Mouse (Mus musculus): ENCODE data around the gene Specc1. TPM values are rescaled to one million over a fixed set of nuclear protein-coding genes. Genes with fewer than 3 reads are reported as not detected.

Specc1 gene
- polyA plus RNA-seq, 1 experiment, result 65.0 TPM

GRCm38 (mm10) chr11:62145216-62146110, 188.9 kb downstream of the Specc1 start:
- Histone ChIP-seq H3K27ac (ENCODE audit: insufficient read depth, low read depth, low read length) (no peak overlapping the region), H3K4me3 (ENCODE audit: insufficient read depth, low read length) (no peak overlapping the region), H3K4me1 (ENCODE audit: control insufficient read depth, insufficient read depth, low read length) (peaks cover 7% of the 10 kb centered on the region)
- no peak for TF ChIP-seq POLR2A (IDR thresholded peaks at IDR 0.05; ENCODE audit: borderline replicate concordance, low read depth, low read length)
- no peak for TF ChIP-seq CTCF (IDR thresholded peaks at IDR 0.05; ENCODE audit: low read depth, low read length)

- Histone ChIP-seq H3K27ac (ENCODE audit: insufficient read depth, low read depth, low read length) (no peak overlapping the region), H3K4me1 (ENCODE audit: control insufficient read depth, insufficient read depth, low read length) (peaks cover 7% of the 10 kb centered on the region), H3K4me3 (ENCODE audit: insufficient read depth, low read length) (no peak overlapping the region)
- TF ChIP-seq CTCF (IDR thresholded peaks at IDR 0.05; ENCODE audit: low read depth, low read length) (no peak), POLR2A (IDR thresholded peaks at IDR 0.05; ENCODE audit: borderline replicate concordance, low read depth, low read length) (no peak)
Observed at GRCm38 (mm10) chr11:62146661-62147060, 190.1 kb downstream of the Specc1 start.

GRCm38 (mm10) chr11:62148026-62148425, 191.5 kb downstream of the Specc1 start:
- no peak for TF ChIP-seq POLR2A (IDR thresholded peaks at IDR 0.05; ENCODE audit: borderline replicate concordance, low read depth, low read length)
- no peak for TF ChIP-seq CTCF (IDR thresholded peaks at IDR 0.05; ENCODE audit: low read depth, low read length)
- Histone ChIP-seq H3K4me3 (ENCODE audit: insufficient read depth, low read length) (no peak overlapping the region), H3K4me1 (ENCODE audit: control insufficient read depth, insufficient read depth, low read length) (peaks cover 7% of the 10 kb centered on the region), H3K27ac (ENCODE audit: insufficient read depth, low read depth, low read length) (no peak overlapping the region)

GRCm38 (mm10) chr11:62148449-62148848, 191.9 kb downstream of the Specc1 start:
- Histone ChIP-seq H3K27ac (ENCODE audit: insufficient read depth, low read depth, low read length) (no peak overlapping the region), H3K4me1 (ENCODE audit: control insufficient read depth, insufficient read depth, low read length) (peaks cover 7% of the 10 kb centered on the region), H3K4me3 (ENCODE audit: insufficient read depth, low read length) (no peak overlapping the region)
- no peak for TF ChIP-seq CTCF (IDR thresholded peaks at IDR 0.05; ENCODE audit: low read depth, low read length)
- no peak for TF ChIP-seq POLR2A (IDR thresholded peaks at IDR 0.05; ENCODE audit: borderline replicate concordance, low read depth, low read length)

GRCm38 (mm10) chr11:62153057-62153456, 196.5 kb downstream of the Specc1 start:
- no peak for TF ChIP-seq CTCF (IDR thresholded peaks at IDR 0.05; ENCODE audit: low read depth, low read length)
- H3K27ac ChIP-seq (ENCODE audit: insufficient read depth, low read depth, low read length), result no peak overlapping the region

GRCm38 (mm10) chr11:62159803-62160202, 203.2 kb downstream of the Specc1 start:
- no peak overlapping the region for H3K4me3 ChIP-seq (ENCODE audit: insufficient read depth, low read length)
- H3K27ac ChIP-seq (ENCODE audit: insufficient read depth, low read depth, low read length), result no peak overlapping the region
- no peak for TF ChIP-seq CTCF (IDR thresholded peaks at IDR 0.05; ENCODE audit: low read depth, low read length)
- no peak for TF ChIP-seq POLR2A (IDR thresholded peaks at IDR 0.05; ENCODE audit: borderline replicate concordance, low read depth, low read length)
- H3K4me1 ChIP-seq (ENCODE audit: control insufficient read depth, insufficient read depth, low read length), result no peaks in the 10 kb centered on the region

More at GRCm38 (mm10) chr11:62153057-62153456, 196.5 kb downstream of the Specc1 start:
- Histone ChIP-seq H3K4me1 (ENCODE audit: control insufficient read depth, insufficient read depth, low read length) (no peaks in the 10 kb centered on the region), H3K4me3 (ENCODE audit: insufficient read depth, low read length) (no peak overlapping the region)

- TF ChIP-seq CTCF (IDR thresholded peaks at IDR 0.05; ENCODE audit: low read depth, low read length) (no peak), POLR2A (IDR thresholded peaks at IDR 0.05; ENCODE audit: borderline replicate concordance, low read depth, low read length) (no peak)
- Histone ChIP-seq H3K27ac (ENCODE audit: insufficient read depth, low read depth, low read length) (no peak overlapping the region), H3K4me3 (ENCODE audit: insufficient read depth, low read length) (no peak overlapping the region), H3K4me1 (ENCODE audit: control insufficient read depth, insufficient read depth, low read length) (no peaks in the 10 kb centered on the region)
Observed at GRCm38 (mm10) chr11:62161450-62161849, 204.9 kb downstream of the Specc1 start.

GRCm38 (mm10) chr11:62164357-62164756, 207.8 kb downstream of the Specc1 start:
- TF ChIP-seq POLR2A (IDR thresholded peaks at IDR 0.05; ENCODE audit: borderline replicate concordance, low read depth, low read length), result no peak
- TF ChIP-seq CTCF (IDR thresholded peaks at IDR 0.05; ENCODE audit: low read depth, low read length), result no peak
- H3K4me3 ChIP-seq (ENCODE audit: insufficient read depth, low read length), result no peak overlapping the region
- 0 out of 2 replicates have a peak, but pooled peaks cover 2% of the 10 kb centered on the region for H3K4me1 ChIP-seq (ENCODE audit: control insufficient read depth, insufficient read depth, low read length)
- no peak overlapping the region for H3K27ac ChIP-seq (ENCODE audit: insufficient read depth, low read depth, low read length)

GRCm38 (mm10) chr11:62166503-62166902, 209.9 kb downstream of the Specc1 start:
- 0 out of 2 replicates have a peak, but pooled peaks cover 2% of the 10 kb centered on the region for H3K4me1 ChIP-seq (ENCODE audit: control insufficient read depth, insufficient read depth, low read length)
- H3K4me3 ChIP-seq (ENCODE audit: insufficient read depth, low read length), result no peak overlapping the region
- no peak overlapping the region for H3K27ac ChIP-seq (ENCODE audit: insufficient read depth, low read depth, low read length)
- TF ChIP-seq CTCF (IDR thresholded peaks at IDR 0.05; ENCODE audit: low read depth, low read length) (no peak), POLR2A (IDR thresholded peaks at IDR 0.05; ENCODE audit: borderline replicate concordance, low read depth, low read length) (no peak)

- H3K4me3 ChIP-seq (ENCODE audit: insufficient read depth, low read length), result no peak overlapping the region
- no peak overlapping the region for H3K27ac ChIP-seq (ENCODE audit: insufficient read depth, low read depth, low read length)
- TF ChIP-seq CTCF (IDR thresholded peaks at IDR 0.05; ENCODE audit: low read depth, low read length) (no peak), POLR2A (IDR thresholded peaks at IDR 0.05; ENCODE audit: borderline replicate concordance, low read depth, low read length) (no peak)
- H3K4me1 ChIP-seq (ENCODE audit: control insufficient read depth, insufficient read depth, low read length), result 0 out of 2 replicates have a peak, but pooled peaks cover 2% of the 10 kb centered on the region
Observed at GRCm38 (mm10) chr11:62168146-62168545, 211.6 kb downstream of the Specc1 start.
